Mouse (Mus musculus): ENCODE data around the gene Dnah17. TPM values are rescaled to one million over a fixed set of nuclear protein-coding genes. Genes with fewer than 3 reads are reported as not detected.
A peak's percentile ranks its signal among the peaks of the same experiment; 100 is the strongest.

Dnah17 gene
- total RNA-seq (2021): 0.08 and 0.15 TPM in 2 replicates
- long read RNA-seq, experiment 1: 0 reads
- long read RNA-seq, experiment 2: 0 reads

- DNase-seq: no peak
These were observed at the start of gene Dnah17 for GRCm38 (mm10) chr11:118130534-118130933. TSS of gene Dnah17 (minus strand) at chr11:118130634.

GRCm38 (mm10) chr11:118180199-118180598 lies 49.8 kb upstream of the Dnah17 start:
- DNase-seq: no peak

- no peak for DNase-seq
These were observed 47.8 kb upstream of the Dnah17 start for GRCm38 (mm10) chr11:118178236-118178635.

- no peak for DNase-seq
These were observed 44.3 kb upstream of the Dnah17 start for GRCm38 (mm10) chr11:118174752-118175151.

GRCm38 (mm10) chr11:118172768-118173167 lies 42.3 kb upstream of the Dnah17 start:
- DNase-seq: no peak

- DNase-seq: no peak
These were observed 39.9 kb upstream of the Dnah17 start for GRCm38 (mm10) chr11:118170333-118170732.

- DNase-seq: no peak
These were observed 38.3 kb upstream of the Dnah17 start for GRCm38 (mm10) chr11:118168714-118169113.

- peak; percentile 39 for DNase-seq
These were observed 36.2 kb upstream of the Dnah17 start for GRCm38 (mm10) chr11:118166626-118167025.

GRCm38 (mm10) chr11:118165681-118166080 lies 35.2 kb upstream of the Dnah17 start:
- no peak for DNase-seq

GRCm38 (mm10) chr11:118164566-118164965 lies 34.1 kb upstream of the Dnah17 start:
- no peak for DNase-seq

GRCm38 (mm10) chr11:118162245-118162644 lies 31.8 kb upstream of the Dnah17 start:
- DNase-seq: peak; percentile 21

GRCm38 (mm10) chr11:118161240-118161639 lies 30.8 kb upstream of the Dnah17 start:
- DNase-seq: peak; percentile 48

GRCm38 (mm10) chr11:118160763-118161162 lies 30.3 kb upstream of the Dnah17 start:
- DNase-seq: peak; percentile 46

GRCm38 (mm10) chr11:118158753-118159152 lies 28.3 kb upstream of the Dnah17 start:
- no peak for DNase-seq

GRCm38 (mm10) chr11:118156480-118157060 lies 26.1 kb upstream of the Dnah17 start:
- no peak for DNase-seq

- no peak for DNase-seq
These were observed 22.5 kb upstream of the Dnah17 start for GRCm38 (mm10) chr11:118152964-118153363.

GRCm38 (mm10) chr11:118151423-118152180 lies 21.2 kb upstream of the Dnah17 start:
- DNase-seq: no peak

- DNase-seq: peak; percentile 37
These were observed 19.8 kb upstream of the Dnah17 start for GRCm38 (mm10) chr11:118150115-118150701.

GRCm38 (mm10) chr11:118147877-118148637 lies 17.6 kb upstream of the Dnah17 start:
- DNase-seq: no peak

- no peak for DNase-seq
These were observed 16.0 kb upstream of the Dnah17 start for GRCm38 (mm10) chr11:118146446-118146845.

GRCm38 (mm10) chr11:118145771-118146351 lies 15.4 kb upstream of the Dnah17 start:
- peak; percentile 59 for DNase-seq

GRCm38 (mm10) chr11:118145092-118145491 lies 14.7 kb upstream of the Dnah17 start:
- DNase-seq: no peak

Data from adrenal gland, postnatal 14 days (tissue).